Mouse (Mus musculus) MEL (cell line): ENCODE results near the gene Atp13a3. TPM values are rescaled to one million over a fixed set of nuclear protein-coding genes. Genes with fewer than 3 reads are reported as not detected.
"Not testable (repeated sequence)": the region's sequence is repeated elsewhere in the genome, so short reads cannot be mapped to it uniquely, and the experiment has no call there.

Experiments used
- DNase-seq: peaks from one replicate; pipeline ENCODE4 v3.0.0; 2011; ENCODE audit warnings: low read depth, low spot score
- H3K27ac ChIP-seq: 2 replicates; pipeline ENCODE4 v1.5.1; 2012; ENCODE audit warnings: low read depth, mild to moderate bottlenecking, control low read depth, low read length, moderate library complexity; ENCODE audit not compliant: control insufficient read depth
- H3K27me3 ChIP-seq, 2 experiments: fragments of 150-350 bp in 1 of 2; sonication (generic) in 1 of 2; 2 replicates each; pipeline ENCODE4 v1.6.1; 2012; ENCODE audit warnings: low read length in 2 of 2, mild to moderate bottlenecking in 2 of 2, improper control_type of control experiment in 1 of 2, moderate library complexity in 1 of 2; ENCODE audit not compliant: insufficient read depth in 2 of 2, control insufficient read depth in 1 of 2
- H3K36me3 ChIP-seq, 2 experiments: 2 replicates each; pipeline ENCODE4 v1.6.1; 2012 to 2014; ENCODE audit warnings: low read length in 2 of 2, improper control_type of control experiment in 1 of 2, inconsistent platforms in 1 of 2, mild to moderate bottlenecking in 1 of 2; ENCODE audit not compliant: insufficient read depth in 2 of 2, control insufficient read depth in 1 of 2
- H3K4me1 ChIP-seq, 2 experiments: fragments of 150-350 bp in 1 of 2; sonication (generic) in 1 of 2; 2 replicates each; pipeline ENCODE4 v1.6.1; 2012; ENCODE audit warnings: low read length in 2 of 2, improper control_type of control experiment in 1 of 2, mild to moderate bottlenecking in 1 of 2; ENCODE audit not compliant: insufficient read depth in 2 of 2, control insufficient read depth in 1 of 2
- H3K4me3 ChIP-seq, 2 experiments: fragments of 150-350 bp in 1 of 2; sonication (generic) in 1 of 2; 2 replicates each; pipeline ENCODE4 v1.5.1; 2012; ENCODE audit warnings: low read depth in 2 of 2, low read length in 2 of 2, mild to moderate bottlenecking in 2 of 2, moderate library complexity in 2 of 2, control low read depth in 1 of 2, improper control_type of control experiment in 1 of 2; ENCODE audit not compliant: control insufficient read depth in 1 of 2, insufficient read depth in 1 of 2
- H3K79me2 ChIP-seq: 2 replicates; pipeline ENCODE4 v1.6.1; 2012; ENCODE audit warnings: mild to moderate bottlenecking, low read length, moderate library complexity; ENCODE audit not compliant: control insufficient read depth, poor library complexity, insufficient read depth
- H3K9ac ChIP-seq: 2 replicates; pipeline ENCODE4 v1.6.1; 2012; ENCODE audit warnings: low read depth, mild to moderate bottlenecking, control low read depth, low read length, moderate library complexity; ENCODE audit not compliant: control insufficient read depth, poor library complexity, severe bottlenecking
- H3K9me3 ChIP-seq: fragments of 150-350 bp; sonication (generic); replicated peaks from 2 replicates; pipeline ENCODE4 v1.6.1; 2012; ENCODE audit warnings: mild to moderate bottlenecking, low read length, improper control_type of control experiment, moderate library complexity; ENCODE audit not compliant: insufficient read depth
- BHLHE40 ChIP-seq: IDR thresholded peaks from 2 replicates; pipeline ENCODE4 v1.6.1; 2012; ENCODE audit warnings: low read depth, mild to moderate bottlenecking, inconsistent platforms, low read length, improper control_type of control experiment, borderline replicate concordance
- CHD1 ChIP-seq: IDR thresholded peaks from 2 replicates; pipeline ENCODE4 v1.6.1; 2012; ENCODE audit warnings: low read depth, mild to moderate bottlenecking, inconsistent platforms, low read length, improper control_type of control experiment
- E2F4 ChIP-seq: IDR thresholded peaks from 2 replicates; pipeline ENCODE4 v1.6.1; 2011; ENCODE audit warnings: low read depth, low read length, improper control_type of control experiment, borderline replicate concordance
- ELF1 ChIP-seq: IDR thresholded peaks from 2 replicates; pipeline ENCODE4 v1.6.1; 2014; ENCODE audit warnings: low read depth, mild to moderate bottlenecking, inconsistent platforms, low read length, improper control_type of control experiment, moderate library complexity
- EP300 ChIP-seq, 2 experiments: IDR thresholded peaks; 2 replicates each; pipeline ENCODE4 v1.6.1; 2011; ENCODE audit warnings: improper control_type of control experiment in 2 of 2, low read length in 2 of 2, low read depth in 1 of 2, mild to moderate bottlenecking in 1 of 2
- ETS1 ChIP-seq: IDR thresholded peaks from 2 replicates; pipeline ENCODE4 v1.6.1; 2012; ENCODE audit warnings: low read depth, mild to moderate bottlenecking, inconsistent platforms, low read length, improper control_type of control experiment, moderate library complexity
- GATA1 ChIP-seq: IDR thresholded peaks from 2 replicates; pipeline ENCODE4 v1.6.1; 2011; ENCODE audit warnings: low read depth, low read length, improper control_type of control experiment
- MAX ChIP-seq: IDR thresholded peaks from 2 replicates; pipeline ENCODE4 v1.6.1; 2011; ENCODE audit warnings: low read length, improper control_type of control experiment
- POLR2AphosphoS5 ChIP-seq: IDR thresholded peaks from 2 replicates; pipeline ENCODE4 v1.6.1; 2012; ENCODE audit warnings: low read depth, borderline replicate concordance, mild to moderate bottlenecking, inconsistent platforms, low read length, moderate library complexity, mixed read lengths
- SIN3A ChIP-seq: IDR thresholded peaks from 2 replicates; pipeline ENCODE4 v1.6.1; 2012; ENCODE audit warnings: low read length, improper control_type of control experiment, inconsistent platforms
- TBP ChIP-seq: IDR thresholded peaks from 2 replicates; pipeline ENCODE4 v1.8.0; 2011; ENCODE audit warnings: low read depth, low read length, improper control_type of control experiment
- ZNF384 ChIP-seq: IDR thresholded peaks from 2 replicates; pipeline ENCODE4 v1.6.1; 2012; ENCODE audit warnings: low read depth, mild to moderate bottlenecking, inconsistent platforms, low read length, improper control_type of control experiment
- polyA plus RNA-seq, 2 experiments: library from polyadenylated mRNA; stranded (reverse) in 1 of 2; unstranded in 1 of 2; fragments of >175 nt in 1 of 2; fragments of >200 nt in 1 of 2; gene quantifications; 2 replicates each; pipeline versions ENCODE4 v1.2.1 to v1.2.4; 2012; ENCODE audit warnings: low replicate concordance in 2 of 2, low read depth in 1 of 2; ENCODE audit not compliant: insufficient read length in 2 of 2, insufficient read depth in 1 of 2, missing spikeins in 1 of 2
- total RNA-seq: library from RNA; depleted of rRNA; stranded (reverse); fragments of 300-350 nt; gene quantifications from 2 replicates; pipeline ENCODE4 v1.2.3, GENCODE M21; 2012

Gene Atp13a3
- total and polyA plus RNA-seq, 3 experiments, result 93.3 to 120 (median 117) TPM

GRCm38 (mm10) chr16:30453213-30453975, 47.6 kb upstream of the Atp13a3 start (continued):
- TF ChIP-seq TBP (peak; percentile 76; the same call in 1 of the 2 replicates), E2F4 (no peak; the same call in 1 of the 2 replicates), MAX (no peak), BHLHE40 (no peak)
- TF ChIP-seq, all 39 proteins: peak for 18

- H3K4me1 ChIP-seq, result peaks cover 42 to 61% of the 10 kb centered on the region in 2 experiments
- TF ChIP-seq ELF1 (peak; percentile 30; the same call in 1 of the 2 replicates), ZNF384 (peak; percentile 96), SIN3A (0 out of 2 replicates have a peak, but pooled peaks have one; percentile 27), EP300 (IDR thresholded peaks at IDR 0.05; ENCODE audit: low read depth in 1 of 2, low read length in 2 of 2) (peak; percentile 12 to 40; a peak in 2 of 4 replicates)
- not testable (repeated sequence) for H3K4me3 ChIP-seq
Measured at GRCm38 (mm10) chr16:30451174-30451573, 45.4 kb upstream of the Atp13a3 start.

GRCm38 (mm10) chr16:30449017-30449416, 43.2 kb upstream of the Atp13a3 start:
- H3K9me3 ChIP-seq, result no peaks in the 10 kb centered on the region
- no peak overlapping the region for H3K9ac ChIP-seq
- no peaks in the 10 kb centered on the region for H3K27me3 ChIP-seq
- H3K4me1 ChIP-seq, result peaks cover 24 to 42% of the 10 kb centered on the region in 2 experiments
- H3K4me3 ChIP-seq, result no peak overlapping the region
- peak overlapping the region; percentile 14; the same call in 1 of the 2 replicates for H3K27ac ChIP-seq
- peak; percentile 62 for DNase-seq
- 0 out of 2 replicates have a peak, but pooled peaks have one; percentile 45 for TF ChIP-seq CHD1
- no peak for TF ChIP-seq POLR2AphosphoS5
- 0 out of 2 replicates have a peak, but pooled peaks have one; percentile 23 for TF ChIP-seq TBP
- TF ChIP-seq ETS1, result 0 out of 2 replicates have a peak, but pooled peaks have one; percentile 12
- TF ChIP-seq EP300 (IDR thresholded peaks at IDR 0.05; ENCODE audit: low read depth in 1 of 2, low read length in 2 of 2), result peak in 1 of 2 experiments; percentile 58; a peak in 1 of 4 replicates
- 0 out of 2 replicates have a peak, but pooled peaks have one; percentile 4 for TF ChIP-seq GATA1
- peaks cover 0 to 55% of the 10 kb centered on the region in 2 experiments; a peak in 2 of 4 replicates for H3K36me3 ChIP-seq
- no peaks in the 10 kb centered on the region for H3K79me2 ChIP-seq

More at GRCm38 (mm10) chr16:30451174-30451573, 45.4 kb upstream of the Atp13a3 start:
- H3K9ac ChIP-seq, H3K9me3 ChIP-seq, H3K79me2 ChIP-seq, H3K27me3 ChIP-seq: not testable (repeated sequence)
- DNase-seq, result peak; percentile 41
- H3K27ac ChIP-seq, result peak overlapping the region; percentile 29; the same call in 1 of the 2 replicates
- H3K36me3 ChIP-seq, result peaks cover 0 to 76% of the 10 kb centered on the region in 2 experiments; a peak in 2 of 4 replicates
